Mouse (Mus musculus): ENCODE measurements around the gene Sass6. TPM values are rescaled to one million over a fixed set of nuclear protein-coding genes. Genes with fewer than 3 reads are reported as not detected.
A peak's percentile ranks its signal among the peaks of the same experiment; 100 is the strongest.
"Not testable (repeated sequence)": the region's sequence is repeated elsewhere in the genome, so short reads cannot be mapped to it uniquely, and the experiment has no call there.

Sass6 gene
- polyA plus RNA-seq (2015; fragmentation: Nextera tagmentation; extraction: Ambion mirVana): 20.7 and 27.2 TPM in 2 replicates

GRCm38 (mm10) chr3:116594728-116595602, at the start of gene Sass6:
Gene Sass6 (plus strand): TSS chr3:116594982.
- no peaks in the 10 kb centered on the region for H3K9me3 ChIP-seq (replicated peaks)
- under 1% methylated on average over 65 of the region's 65 CpGs for WGBS (ENCODE audit: insufficient replicate concordance)
- peak within 1 kb of the TSS; percentile 83 for H3K4me3 ChIP-seq (replicated peaks)
- peak within 1 kb of the TSS; percentile 93 for H3K9ac ChIP-seq
- DNase-seq (peak; percentile 94), ATAC-seq (ENCODE audit: low read depth) (peak; percentile 93)
- H3K4me2 ChIP-seq: peak within 1 kb of the TSS; percentile 75
- no peaks in the 10 kb centered on the region for H3K27me3 ChIP-seq
- H3K36me3 ChIP-seq: peaks cover 24% of the 10 kb centered on the region
- H3K27ac ChIP-seq: peak within 1 kb of the TSS; percentile 87
- H3K4me1 ChIP-seq (replicated peaks): peaks cover 31% of the 10 kb centered on the region

- Histone ChIP-seq H3K36me3 (peaks cover 19% of the 10 kb centered on the region), H3K4me1 (replicated peaks) (0 out of 2 replicates have a peak, but pooled peaks cover 2% of the 10 kb centered on the region), H3K4me3 (replicated peaks) (no peak overlapping the region), H3K27ac (no peak overlapping the region), H3K4me2 (no peak overlapping the region), H3K9me3 (replicated peaks) (no peaks in the 10 kb centered on the region), H3K27me3 (no peaks in the 10 kb centered on the region), H3K9ac (no peak overlapping the region)
- no peak for ATAC-seq (ENCODE audit: low read depth)
- no peak for DNase-seq
- WGBS (ENCODE audit: insufficient replicate concordance): 78% methylated on average over 5 of the region's 5 CpGs
Measured at GRCm38 (mm10) chr3:116547430-116547829, 47.4 kb upstream of the Sass6 start.

GRCm38 (mm10) chr3:116551362-116551761, 43.4 kb upstream of the Sass6 start:
- Histone ChIP-seq H3K9me3 (replicated peaks) (no peaks in the 10 kb centered on the region), H3K36me3 (peaks cover 12% of the 10 kb centered on the region), H3K4me1 (replicated peaks) (no peaks in the 10 kb centered on the region), H3K9ac (no peak overlapping the region), H3K27me3 (no peaks in the 10 kb centered on the region), H3K27ac (no peak overlapping the region), H3K4me3 (replicated peaks) (no peak overlapping the region), H3K4me2 (no peak overlapping the region)
- no peak for DNase-seq
- no peak for ATAC-seq (ENCODE audit: low read depth)
- 81% methylated on average over 5 of the region's 5 CpGs for WGBS (ENCODE audit: insufficient replicate concordance)

GRCm38 (mm10) chr3:116561315-116561714, 33.5 kb upstream of the Sass6 start:
- DNase-seq; H3K27ac ChIP-seq; H3K36me3 ChIP-seq; H3K9me3 ChIP-seq (replicated peaks); ATAC-seq (ENCODE audit: low read depth); H3K9ac ChIP-seq; H3K4me3 ChIP-seq (replicated peaks); H3K4me2 ChIP-seq; H3K27me3 ChIP-seq: not testable (repeated sequence)
- 91% methylated on average over 14 of the region's 14 CpGs for WGBS (ENCODE audit: insufficient replicate concordance)
- peaks cover 36% of the 10 kb centered on the region for H3K4me1 ChIP-seq (replicated peaks)

- Histone ChIP-seq H3K4me2 (peak within 1 kb of the TSS; percentile 72), H3K4me3 (replicated peaks) (peak within 1 kb of the TSS; percentile 64), H3K27ac (peak within 1 kb of the TSS; percentile 95), H3K9me3 (replicated peaks) (peaks cover 8% of the 10 kb centered on the region), H3K4me1 (replicated peaks) (peaks cover 36% of the 10 kb centered on the region), H3K9ac (peak within 1 kb of the TSS; percentile 72), H3K27me3 (no peaks in the 10 kb centered on the region), H3K36me3 (peaks cover 13% of the 10 kb centered on the region)
- WGBS (ENCODE audit: insufficient replicate concordance): 23% methylated on average over 7 of the region's 7 CpGs
- ATAC-seq (ENCODE audit: low read depth) (peak; percentile 99), DNase-seq (peak; percentile 80)
Measured at GRCm38 (mm10) chr3:116562408-116563094, 32.2 kb upstream of the Sass6 start, which contains the start of gene Lrrc39. Gene Lrrc39 (plus strand): TSS chr3:116562973.

GRCm38 (mm10) chr3:116563095-116563492, 31.7 kb upstream of the Sass6 start:
- 11% methylated on average over 7 of the region's 7 CpGs for whole genome bisulfite sequencing (ENCODE audit: insufficient replicate concordance)
- DNase-seq (no peak), ATAC-seq (ENCODE audit: low read depth) (peak; percentile 58)
- Histone ChIP-seq H3K9me3 (replicated peaks) (peaks cover 8% of the 10 kb centered on the region), H3K9ac (peak overlapping the region; percentile 72), H3K4me2 (peak overlapping the region; percentile 72), H3K4me3 (replicated peaks) (peak overlapping the region; percentile 64), H3K36me3 (peaks cover 13% of the 10 kb centered on the region), H3K4me1 (replicated peaks) (peaks cover 36% of the 10 kb centered on the region), H3K27me3 (no peaks in the 10 kb centered on the region), H3K27ac (peak overlapping the region; percentile 95)

- H3K27ac ChIP-seq: no peak overlapping the region
- H3K4me1 ChIP-seq (replicated peaks): no peaks in the 10 kb centered on the region
- H3K9ac ChIP-seq: no peak overlapping the region
- no peak for DNase-seq
- no peak overlapping the region for H3K4me3 ChIP-seq (replicated peaks)
- no peak for ATAC-seq (ENCODE audit: low read depth)
- peaks cover 8% of the 10 kb centered on the region for H3K9me3 ChIP-seq (replicated peaks)
- no peaks in the 10 kb centered on the region for H3K27me3 ChIP-seq
- 24% methylated on average over 2 of the region's 2 CpGs for WGBS (ENCODE audit: insufficient replicate concordance)
- H3K36me3 ChIP-seq: peaks cover 15% of the 10 kb centered on the region
- H3K4me2 ChIP-seq: no peak overlapping the region
Measured at GRCm38 (mm10) chr3:116570628-116571027, 24.2 kb upstream of the Sass6 start.

GRCm38 (mm10) chr3:116577286-116577685, 17.5 kb upstream of the Sass6 start:
- no peaks in the 10 kb centered on the region for H3K27me3 ChIP-seq
- ATAC-seq (ENCODE audit: low read depth) (no peak), DNase-seq (no peak)
- H3K9me3 ChIP-seq (replicated peaks): no peaks in the 10 kb centered on the region
- WGBS (ENCODE audit: insufficient replicate concordance): 44% methylated on average over 3 of the region's 3 CpGs
- peaks cover 33% of the 10 kb centered on the region for H3K36me3 ChIP-seq
- H3K27ac ChIP-seq: no peak overlapping the region
- no peak overlapping the region for H3K4me3 ChIP-seq (replicated peaks)
- H3K9ac ChIP-seq: no peak overlapping the region
- H3K4me2 ChIP-seq: no peak overlapping the region
- no peaks in the 10 kb centered on the region for H3K4me1 ChIP-seq (replicated peaks)

GRCm38 (mm10) chr3:116582201-116582600, 12.6 kb upstream of the Sass6 start:
- 91% methylated on average over 9 of the region's 9 CpGs for WGBS (ENCODE audit: insufficient replicate concordance)
- Histone ChIP-seq H3K4me3 (replicated peaks) (no peak overlapping the region), H3K4me1 (replicated peaks) (no peaks in the 10 kb centered on the region), H3K9me3 (replicated peaks) (no peaks in the 10 kb centered on the region), H3K9ac (no peak overlapping the region), H3K4me2 (no peak overlapping the region), H3K27me3 (no peaks in the 10 kb centered on the region), H3K27ac (no peak overlapping the region), H3K36me3 (peaks cover 64% of the 10 kb centered on the region)
- DNase-seq: no peak
- ATAC-seq (ENCODE audit: low read depth): no peak

- Histone ChIP-seq H3K4me3 (replicated peaks) (peak overlapping the region; percentile 83), H3K4me2 (peak overlapping the region; percentile 74), H3K9me3 (replicated peaks) (no peaks in the 10 kb centered on the region), H3K27me3 (no peaks in the 10 kb centered on the region), H3K36me3 (peaks cover 31% of the 10 kb centered on the region), H3K9ac (peak overlapping the region; percentile 93), H3K4me1 (replicated peaks) (peaks cover 30% of the 10 kb centered on the region), H3K27ac (peak overlapping the region; percentile 76)
- whole genome bisulfite sequencing (ENCODE audit: insufficient replicate concordance): 2% methylated on average over 22 of the region's 22 CpGs
- ATAC-seq (ENCODE audit: low read depth) (peak; percentile 56), DNase-seq (no peak)
Measured at GRCm38 (mm10) chr3:116594076-116594727, 580 bp upstream of the Sass6 start.

- Histone ChIP-seq H3K9me3 (replicated peaks) (no peaks in the 10 kb centered on the region), H3K9ac (peak overlapping the region; percentile 93), H3K27ac (peak overlapping the region; percentile 87), H3K27me3 (no peaks in the 10 kb centered on the region), H3K4me3 (replicated peaks) (peak overlapping the region; percentile 83), H3K4me2 (peak overlapping the region; percentile 75), H3K4me1 (replicated peaks) (peaks cover 31% of the 10 kb centered on the region), H3K36me3 (peaks cover 18% of the 10 kb centered on the region)
- DNase-seq (peak; percentile 3), ATAC-seq (ENCODE audit: low read depth) (no peak)
- WGBS (ENCODE audit: insufficient replicate concordance): 7% methylated on average over 10 of the region's 10 CpGs
Measured at GRCm38 (mm10) chr3:116595603-116595991, 815 bp downstream of the Sass6 start.

Data from liver, embryonic 13.5 days (tissue).